Mouse (Mus musculus) Patski (cell line): ENCODE measurements at regions not wholly inside any gene's neighbourhood (a gene's known extent, or its start where the extent isn't known, plus 50 kb on each side); places are given as distances from the start of the nearest gene placed in this dataset.

ENCODE experiments used
- ATAC-seq: fragments of 100-300 bp; one replicate; pipeline ENCODE4 v1.8.0; 2021
- CTCF ChIA-PET: fragments of 350-600 bp; sonication (Branson Sonifier 250); formaldehyde crosslinking; loops from one replicate; lab custom pipeline; 2022; ENCODE audit warnings: inconsistent platforms; lab: Charles Lee
- POLR2A ChIA-PET: fragments of 350-600 bp; sonication (Branson Sonifier 250); formaldehyde crosslinking; loops from one replicate; lab custom pipeline; 2022; ENCODE audit warnings: antibody characterized with exemption, inconsistent platforms; lab: Charles Lee
- DNase-seq: peaks from one replicate; pipeline ENCODE4 v3.0.0-alpha.2; 2011; ENCODE audit warnings: low read depth, low spot score
- H3K27me3 ChIP-seq: fragments of 371-371 bp; one replicate; pipeline ENCODE4 v1.5.1; 2021
- CTCF ChIP-seq: fragments of 100-300 bp; IDR thresholded peaks from one replicate; pipeline ENCODE4 v1.5.1; 2021
- in situ Hi-C: fragments of 300-500 bp; cut with MboI; formaldehyde crosslinking; loops from 3 replicates; pipeline ENCODE4 v1.11.1; 2018; ENCODE audit warnings: low pct_unique_long_range_greater_than_20kb, mixed read lengths

- ChIA-PET POLR2A (interaction anchor here (0.6 kb wide), 1 partner anchor 202 kb away, joined by 3 read pairs; no protein-coding TSS in a partner anchor), CTCF (interaction anchor here (0.6 to 1.4 kb wide), 5 partner anchors 8 to 297 kb away, joined by 3 to 4 read pairs (median 3); no protein-coding TSS in a partner anchor)
- peak; percentile 64 for DNase-seq
- no peaks in the 10 kb centered on the region for H3K27me3 ChIP-seq
- ATAC-seq, result peak; percentile 89
- in situ Hi-C loops, result no loop called here
- no peak for TF ChIP-seq CTCF
These were observed 193.9 kb upstream of the Cdh6 start for GRCm38 (mm10) chr15:13367291-13367954.

GRCm38 (mm10) chr15:13366606-13367005 is 193.1 kb upstream of the Cdh6 start:
- in situ Hi-C loops, result no loop called here
- CTCF ChIA-PET, result interaction anchor here (0.6 to 1.4 kb wide), 4 partner anchors 9 to 296 kb away, joined by 3 to 4 read pairs (median 4); no protein-coding TSS in a partner anchor
- DNase-seq, result peak; percentile 51
- ATAC-seq, result no peak
- no peak for TF ChIP-seq CTCF
- H3K27me3 ChIP-seq, result no peaks in the 10 kb centered on the region
- POLR2A ChIA-PET, result interaction anchor here (0.6 kb wide), 1 partner anchor 201 kb away, joined by 3 read pairs; no protein-coding TSS in a partner anchor

- POLR2A ChIA-PET, result no interaction called here
- no peak for TF ChIP-seq CTCF
- H3K27me3 ChIP-seq, result no peaks in the 10 kb centered on the region
- no peak for DNase-seq
- peak; percentile 8 for ATAC-seq
- in situ Hi-C loops, result no loop called here
- CTCF ChIA-PET, result interaction anchor here (0.7 to 1.2 kb wide), 2 partner anchors 12 to 15 kb away, joined by 3 to 4 read pairs; no protein-coding TSS in a partner anchor
These were observed 187.3 kb upstream of the Cdh6 start for GRCm38 (mm10) chr15:13360741-13361140.

- in situ Hi-C loops, result no loop called here
- POLR2A ChIA-PET, result no interaction called here
- TF ChIP-seq CTCF, result no peak
- no peaks in the 10 kb centered on the region for H3K27me3 ChIP-seq
- ATAC-seq (no peak), DNase-seq (no peak)
- CTCF ChIA-PET, result no interaction called here
These were observed 185.6 kb upstream of the Cdh6 start for GRCm38 (mm10) chr15:13359026-13359425.

- DNase-seq, result no peak
- in situ Hi-C loops, result no loop called here
- no peaks in the 10 kb centered on the region for H3K27me3 ChIP-seq
- ATAC-seq, result no peak
- no peak for TF ChIP-seq CTCF
- ChIA-PET CTCF (no interaction called here), POLR2A (no interaction called here)
These were observed 176.8 kb upstream of the Cdh6 start for GRCm38 (mm10) chr15:13350321-13350720.

GRCm38 (mm10) chr15:13336392-13336791 is 162.9 kb upstream of the Cdh6 start:
- DNase-seq (no peak), ATAC-seq (no peak)
- in situ Hi-C loops, result no loop called here
- CTCF ChIA-PET, result no interaction called here
- no peaks in the 10 kb centered on the region for H3K27me3 ChIP-seq
- POLR2A ChIA-PET, result no interaction called here
- TF ChIP-seq CTCF, result no peak

- no peak for ATAC-seq
- TF ChIP-seq CTCF, result no peak
- ChIA-PET POLR2A (no interaction called here), CTCF (no interaction called here)
- no peaks in the 10 kb centered on the region for H3K27me3 ChIP-seq
- no peak for DNase-seq
- in situ Hi-C loops, result no loop called here
These were observed 151.0 kb upstream of the Cdh6 start for GRCm38 (mm10) chr15:13324439-13324838.

GRCm38 (mm10) chr15:13320599-13321348 is 147.3 kb upstream of the Cdh6 start:
- H3K27me3 ChIP-seq, result no peaks in the 10 kb centered on the region
- CTCF ChIA-PET, result interaction anchor here (1.0 to 1.4 kb wide), 2 partner anchors 9 to 14 kb away, joined by 3 to 9 read pairs; no protein-coding TSS in a partner anchor
- DNase-seq, result no peak
- in situ Hi-C loops, result no loop called here
- POLR2A ChIA-PET, result no interaction called here
- no peak for TF ChIP-seq CTCF
- no peak for ATAC-seq

GRCm38 (mm10) chr15:13304562-13304961 is 131.1 kb upstream of the Cdh6 start:
- in situ Hi-C loops, result no loop called here
- ATAC-seq (no peak), DNase-seq (no peak)
- ChIA-PET CTCF (interaction anchor here (1.0 kb wide), 1 partner anchor 9 kb away, joined by 3 read pairs; no protein-coding TSS in a partner anchor), POLR2A (no interaction called here)
- TF ChIP-seq CTCF, result no peak
- H3K27me3 ChIP-seq, result no peaks in the 10 kb centered on the region

GRCm38 (mm10) chr15:13303456-13303855 is 130.0 kb upstream of the Cdh6 start:
- TF ChIP-seq CTCF, result no peak
- ATAC-seq (no peak), DNase-seq (no peak)
- ChIA-PET POLR2A (no interaction called here), CTCF (interaction anchor here (0.9 kb wide), 1 partner anchor 14 kb away, joined by 3 read pairs; no protein-coding TSS in a partner anchor)
- in situ Hi-C loops, result no loop called here
- H3K27me3 ChIP-seq, result no peaks in the 10 kb centered on the region
